ENCODE assay signal across 19 mouse cellular contexts in the genomic region with DNA sequence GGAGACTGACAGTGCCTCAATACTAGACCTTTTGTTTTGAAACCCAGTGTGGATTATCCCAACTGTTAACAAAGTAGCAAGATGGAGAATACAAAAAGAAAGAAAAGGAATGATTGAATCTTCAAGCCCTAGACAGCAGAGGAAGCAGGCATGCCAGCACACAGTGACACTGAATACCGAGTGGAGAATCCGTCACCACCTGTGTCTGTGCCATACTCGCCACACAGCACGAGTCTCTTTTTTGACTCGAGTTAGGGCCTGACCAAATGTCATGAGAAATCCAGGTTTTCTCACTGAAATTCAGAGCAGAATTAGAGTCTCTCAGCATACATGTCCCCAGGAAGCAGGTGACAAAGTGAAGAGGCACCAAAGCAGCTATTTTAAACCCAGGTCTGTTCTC.
DNase-seq lines count a peak whose midpoint lies in the region; ATAC-seq and TF ChIP-seq lines count a peak whose summit lies in the region.
"Had no signal": no experiment of that assay in that cellular context is flagged by ENCODE, and none has a peak within 500 bp of the region (broad histone marks: within the 10 kb centered on the region; RNA-seq: fewer than 3 reads in every experiment).

No protein-coding gene starts in this region.

- 0 out of 2 replicates have a peak, but pooled peaks have one; percentile 7 for ATAC-seq in limb, embryonic 15.5 days (ENCODE audit: insufficient number of reproducible peaks, low FRiP score, low TSS enrichment, low read depth)
- ATAC-seq: activated CD4-positive, CD25-positive, alpha-beta regulatory T cell, adult 4 months; forebrain, embryonic 15.5 days; intestine, embryonic 16.5 days; Patski had no signal

- H3K4me3 ChIP-seq in limb, embryonic 15.5 days, result no peak overlapping the region
- H3K4me3 ChIP-seq in limb, embryonic 10.5 days, result no peak overlapping the region
- no peak overlapping the region for H3K4me3 ChIP-seq in cerebellum, adult 2 months (replicated peaks; ENCODE audit: insufficient read depth, low read depth, low read length)
- H3K4me3 ChIP-seq: embryonic facial prominence, embryonic 12.5 days; forebrain, embryonic 15.5 days; heart, embryonic 13.5 days; hindbrain, embryonic 15.5 days had no signal

- no peaks in the 10 kb centered on the region for H3K4me1 ChIP-seq in limb, embryonic 15.5 days
- H3K4me1 ChIP-seq in limb, embryonic 10.5 days, result no peaks in the 10 kb centered on the region
- peaks cover 9% of the 10 kb centered on the region; the same call in 1 of the 2 replicates for H3K4me1 ChIP-seq in cerebellum, adult 2 months (ENCODE audit: control insufficient read depth, insufficient read depth, low read length)
- H3K4me1 ChIP-seq: embryonic facial prominence, embryonic 12.5 days; forebrain, embryonic 15.5 days; heart, embryonic 13.5 days; hindbrain, embryonic 15.5 days had no signal

- DNase-seq in limb, embryonic 10.5 days (ENCODE audit: low spot score), result no peak
- peak; percentile 33 to 61 for DNase-seq in cerebellum, adult 2 months
- peak; percentile 29 to 48 for DNase-seq in cerebellum, postnatal 10 days
- no peak for DNase-seq in ovary, postnatal 10 days (ENCODE audit: low spot score)
- no peak for DNase-seq in thymus, postnatal 0 days (ENCODE audit: low spot score)
- no peak for DNase-seq in gastrocnemius, adult 8-10 months (ENCODE audit: low spot score in 2 of 2)
- DNase-seq: adrenal gland, postnatal 25 days; gastrocnemius, postnatal 25 days; heart, postnatal 36 days; kidney, adult 9 months had no signal

- 77% methylated on average over 5 of the region's 5 CpGs for WGBS in limb, embryonic 15.5 days
- 88% methylated on average over 5 of the region's 5 CpGs for WGBS in limb, embryonic 10.5 days
- 3% methylated on average over 5 of the region's 5 CpGs for WGBS in cerebellum, adult 2 months

- no peak overlapping the region for H3K4me2 ChIP-seq in limb, embryonic 15.5 days
- H3K4me2 ChIP-seq: embryonic facial prominence, embryonic 12.5 days; forebrain, embryonic 15.5 days; heart, embryonic 13.5 days; hindbrain, embryonic 15.5 days had no signal

- H3K27me3 ChIP-seq in limb, embryonic 15.5 days, result no peaks in the 10 kb centered on the region
- no peaks in the 10 kb centered on the region for H3K27me3 ChIP-seq in limb, embryonic 10.5 days (ENCODE audit: low read depth, poor library complexity, severe bottlenecking)
- H3K27me3 ChIP-seq in cerebellum, adult 2 months (ENCODE audit: control insufficient read depth, insufficient read depth, low read length), result no peaks in the 10 kb centered on the region
- H3K27me3 ChIP-seq: CH12.LX; embryonic facial prominence, embryonic 12.5 days; forebrain, embryonic 15.5 days; heart, embryonic 13.5 days; hindbrain, embryonic 15.5 days; Patski had no signal

- no peak overlapping the region for H3K9ac ChIP-seq in limb, embryonic 15.5 days
- H3K9ac ChIP-seq: embryonic facial prominence, embryonic 12.5 days; forebrain, embryonic 15.5 days; heart, embryonic 13.5 days; hindbrain, embryonic 15.5 days had no signal

- no peaks in the 10 kb centered on the region for H3K36me3 ChIP-seq in limb, embryonic 15.5 days
- no peaks in the 10 kb centered on the region for H3K36me3 ChIP-seq in limb, embryonic 10.5 days
- H3K36me3 ChIP-seq: embryonic facial prominence, embryonic 12.5 days; forebrain, embryonic 15.5 days; heart, embryonic 13.5 days; hindbrain, embryonic 15.5 days had no signal

- TF ChIP-seq CTCF in cerebellum, adult 2 months (IDR thresholded peaks at IDR 0.05; ENCODE audit: borderline replicate concordance, insufficient read depth, low read depth, low read length), result no peak

- no peak overlapping the region for H3K27ac ChIP-seq in limb, embryonic 15.5 days
- H3K27ac ChIP-seq in limb, embryonic 10.5 days, result no peak overlapping the region
- no peak overlapping the region for H3K27ac ChIP-seq in cerebellum, adult 2 months (ENCODE audit: insufficient read depth, low read length)
- H3K27ac ChIP-seq: embryonic facial prominence, embryonic 12.5 days; forebrain, embryonic 15.5 days; heart, embryonic 13.5 days; hindbrain, embryonic 15.5 days had no signal

- no peak for TF ChIP-seq POLR2A in cerebellum, adult 2 months (IDR thresholded peaks at IDR 0.05; ENCODE audit: borderline replicate concordance, insufficient read depth, low read length)

- H3K9me3 ChIP-seq in limb, embryonic 15.5 days, result no peaks in the 10 kb centered on the region
- H3K9me3 ChIP-seq in limb, embryonic 10.5 days (replicated peaks), result no peaks in the 10 kb centered on the region
- H3K9me3 ChIP-seq: embryonic facial prominence, embryonic 12.5 days; forebrain, embryonic 15.5 days; heart, embryonic 13.5 days; hindbrain, embryonic 15.5 days had no signal

Comparison
In these comparisons a context has a peak if more than half of its experiments do, and no peak if none do; other contexts are left out.
1. DNase-seq: peak in cerebellum, adult 2 months (2 of 2) and cerebellum, postnatal 10 days (2 of 2); none in limb, embryonic 10.5 days (single experiment), ovary, postnatal 10 days (single experiment), thymus, postnatal 0 days (single experiment) and gastrocnemius, adult 8-10 months (0 of 2).